Mouse (Mus musculus) forebrain, embryonic 11.5 days (tissue): ENCODE results near the gene Col18a1. TPM values are rescaled to one million over a fixed set of nuclear protein-coding genes. Genes with fewer than 3 reads are reported as not detected.

Experiments used
- ATAC-seq: fragments of 200-750 bp; cut with Nextera tagmentation; replicated peaks from 2 replicates; pipeline ENCODE4 v1.8.0; 2017; ENCODE audit warnings: moderate TSS enrichment; ENCODE audit not compliant: low FRiP score
- DNase-seq: peaks from one replicate; pipeline ENCODE4 v3.0.0-alpha.2; 2017; ENCODE audit warnings: low spot score
- H3K27ac ChIP-seq: fragments of 300-500 bp; sonication (generic); 2 replicates; pipeline ENCODE4 v1.5.1; 2014; ENCODE audit warnings: low read depth, low read length
- H3K27me3 ChIP-seq: fragments of 300-500 bp; sonication (generic); 2 replicates; pipeline ENCODE4 v1.6.1; 2014; ENCODE audit warnings: mild to moderate bottlenecking, low read length, mixed read lengths; ENCODE audit not compliant: control insufficient read depth, insufficient read depth
- H3K36me3 ChIP-seq: fragments of 300-500 bp; sonication (generic); 2 replicates; pipeline ENCODE4 v1.6.1; 2014; ENCODE audit warnings: mild to moderate bottlenecking, low read length, moderate library complexity, mixed read lengths; ENCODE audit not compliant: control insufficient read depth, insufficient read depth
- H3K4me1 ChIP-seq: fragments of 300-500 bp; sonication (generic); replicated peaks from 2 replicates; pipeline ENCODE4 v1.6.1; 2014; ENCODE audit warnings: low read length, mixed read lengths; ENCODE audit not compliant: control insufficient read depth, insufficient read depth
- H3K4me2 ChIP-seq: fragments of 300-500 bp; sonication (generic); 2 replicates; pipeline ENCODE4 v1.6.1; 2014; ENCODE audit warnings: low read depth, mild to moderate bottlenecking, low read length, moderate library complexity, mixed read lengths; ENCODE audit not compliant: severe bottlenecking
- H3K4me3 ChIP-seq: fragments of 300-500 bp; sonication (generic); 2 replicates; pipeline ENCODE4 v1.5.1; 2014; ENCODE audit warnings: low read depth, low read length
- H3K9ac ChIP-seq: fragments of 300-500 bp; sonication (generic); 2 replicates; pipeline ENCODE4 v1.6.1; 2014; ENCODE audit warnings: low read length
- H3K9me3 ChIP-seq: fragments of 300-500 bp; sonication (generic); 2 replicates; pipeline ENCODE4 v1.6.1; 2016; ENCODE audit warnings: low read length, mixed read lengths; ENCODE audit not compliant: control insufficient read depth
- WGBS: fragments of 180-500 bp; shearing (Covaris S2); extraction: QIAGEN DNeasy Blood & Tissue Kit; methylation state at CpG from one replicate; pipeline ENCODE4 v1.1.7; 2014; 5-methylcytosine and 5-hydroxymethylcytosine counted together
- polyA plus RNA-seq: library from polyadenylated mRNA; unstranded; fragments of >200 nt; fragmentation: Nextera tagmentation; extraction: Ambion mirVana; gene quantifications from 2 replicates; pipeline ENCODE4 v1.2.1, GENCODE M21; 2014

The Col18a1 gene
- polyA plus RNA-seq, 1 experiment from 2014 or later, result 86.7 TPM

GRCm38 (mm10) chr10:77064659-77065058 lies 101.7 kb downstream of the Col18a1 start:
- no peak overlapping the region for H3K4me2 ChIP-seq
- H3K36me3 ChIP-seq, result peaks cover 3% of the 10 kb centered on the region; the same call in 1 of the 2 replicates
- no peaks in the 10 kb centered on the region for H3K9me3 ChIP-seq
- H3K27me3 ChIP-seq, result no peaks in the 10 kb centered on the region
- H3K4me3 ChIP-seq, result no peak overlapping the region
- H3K27ac ChIP-seq, result no peak overlapping the region
- ATAC-seq, result no peak
- no peaks in the 10 kb centered on the region for H3K4me1 ChIP-seq
- DNase-seq, result no peak
- no peak overlapping the region for H3K9ac ChIP-seq

DNA sequence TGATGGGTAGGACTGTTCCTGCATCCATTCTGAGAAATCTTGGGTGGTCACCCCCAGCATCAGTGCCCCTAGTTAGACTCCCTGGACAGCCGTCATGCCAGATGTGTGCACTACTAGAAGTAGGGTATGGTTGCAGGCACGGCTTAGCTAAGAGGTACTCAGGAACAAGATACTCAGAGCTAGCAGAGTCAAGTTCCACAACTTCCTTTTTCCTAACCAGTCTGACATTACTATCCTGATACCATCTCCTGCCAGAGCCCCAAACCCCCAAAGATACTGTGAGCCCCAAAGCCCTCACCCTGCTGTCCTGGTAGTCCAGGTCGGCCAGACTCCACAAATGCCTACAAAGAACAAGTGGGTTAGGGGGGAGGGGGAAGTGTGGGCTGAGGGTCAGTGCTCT lies 102.1 kb downstream of the Col18a1 start:
- Histone ChIP-seq H3K9ac (no peak overlapping the region), H3K4me1 (no peaks in the 10 kb centered on the region), H3K36me3 (peaks cover 3% of the 10 kb centered on the region; the same call in 1 of the 2 replicates), H3K27me3 (no peaks in the 10 kb centered on the region), H3K27ac (no peak overlapping the region), H3K4me2 (no peak overlapping the region), H3K9me3 (no peaks in the 10 kb centered on the region), H3K4me3 (no peak overlapping the region)
- DNase-seq (no peak), ATAC-seq (no peak)
- WGBS, result 92% methylated on average over 3 of the region's 3 CpGs

DNA sequence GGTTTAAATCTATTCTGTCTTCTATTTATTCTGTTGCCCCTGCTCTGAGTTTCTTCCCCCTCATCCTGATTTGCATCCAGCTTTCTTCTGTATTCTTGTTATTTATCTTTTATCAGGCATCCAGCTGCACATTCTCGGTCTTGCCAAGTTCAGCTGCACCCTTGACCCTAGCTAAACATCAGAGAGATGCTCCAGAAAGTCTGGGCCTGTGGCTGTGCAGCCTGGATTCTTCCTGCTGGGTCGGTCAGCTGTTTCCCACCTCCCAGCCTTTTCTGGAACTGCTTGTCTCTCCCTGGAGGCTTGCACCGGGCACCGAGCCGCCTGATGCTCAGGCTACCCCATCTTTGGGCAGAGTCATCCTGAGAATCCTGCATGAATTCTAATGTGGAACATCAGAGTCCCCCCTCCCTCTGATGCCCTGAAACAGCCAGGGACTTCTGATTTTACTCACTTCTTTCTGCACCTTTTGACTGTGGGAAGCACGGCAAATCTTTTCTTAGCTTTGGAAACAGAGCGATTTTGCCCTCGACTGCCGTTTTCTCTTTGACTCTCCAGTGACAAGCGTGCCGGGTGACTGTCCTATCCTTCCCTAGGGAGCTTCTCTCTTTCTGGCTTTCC lies 103.8 kb downstream of the Col18a1 start:
- H3K27ac ChIP-seq, result no peak overlapping the region
- no peak overlapping the region for H3K4me2 ChIP-seq
- H3K9me3 ChIP-seq, result no peaks in the 10 kb centered on the region
- no peaks in the 10 kb centered on the region for H3K4me1 ChIP-seq
- H3K36me3 ChIP-seq, result peaks cover 3% of the 10 kb centered on the region; the same call in 1 of the 2 replicates
- H3K27me3 ChIP-seq, result no peaks in the 10 kb centered on the region
- H3K9ac ChIP-seq, result no peak overlapping the region
- 92% methylated on average over 11 of the region's 11 CpGs for WGBS
- DNase-seq (no peak), ATAC-seq (no peak)
- no peak overlapping the region for H3K4me3 ChIP-seq

DNA sequence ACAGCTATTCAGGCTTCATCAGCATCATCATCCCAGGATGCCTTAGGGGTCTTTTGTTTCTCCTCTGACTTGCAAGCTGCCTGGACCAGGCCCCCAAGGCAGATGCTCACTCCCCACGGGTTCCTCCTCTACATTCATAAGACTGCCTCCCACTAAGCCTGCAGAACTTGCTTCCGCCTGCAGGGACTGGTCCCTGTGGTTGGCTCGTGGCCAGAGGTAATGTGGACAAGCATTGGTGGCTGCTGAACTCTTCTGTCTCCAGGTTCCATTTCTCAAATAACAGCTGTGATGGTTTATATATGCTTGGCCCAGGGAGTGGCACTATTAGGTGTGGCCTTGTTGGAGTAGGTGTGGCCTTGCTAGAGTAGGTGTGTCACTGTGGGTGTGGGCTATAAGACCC lies 104.9 kb downstream of the Col18a1 start:
- peaks cover 3% of the 10 kb centered on the region; the same call in 1 of the 2 replicates for H3K36me3 ChIP-seq
- 83% methylated on average over 3 of the region's 3 CpGs for WGBS
- no peaks in the 10 kb centered on the region for H3K9me3 ChIP-seq
- no peak overlapping the region for H3K9ac ChIP-seq
- H3K4me1 ChIP-seq, result no peaks in the 10 kb centered on the region
- no peaks in the 10 kb centered on the region for H3K27me3 ChIP-seq
- H3K4me3 ChIP-seq, result no peak overlapping the region
- ATAC-seq (no peak), DNase-seq (no peak)
- no peak overlapping the region for H3K27ac ChIP-seq
- H3K4me2 ChIP-seq, result no peak overlapping the region

GRCm38 (mm10) chr10:77056768-77057167 lies 109.6 kb downstream of the Col18a1 start:
- WGBS, result 88% methylated on average over 10 of the region's 10 CpGs
- DNase-seq (no peak), ATAC-seq (no peak)
- no peaks in the 10 kb centered on the region for H3K36me3 ChIP-seq
- H3K4me3 ChIP-seq, result no peak overlapping the region
- H3K9me3 ChIP-seq, result no peaks in the 10 kb centered on the region
- no peak overlapping the region for H3K27ac ChIP-seq
- H3K27me3 ChIP-seq, result no peaks in the 10 kb centered on the region
- no peak overlapping the region for H3K9ac ChIP-seq
- H3K4me2 ChIP-seq, result no peak overlapping the region
- H3K4me1 ChIP-seq, result no peaks in the 10 kb centered on the region

GRCm38 (mm10) chr10:77048606-77049005 lies 117.7 kb downstream of the Col18a1 start:
- Histone ChIP-seq H3K27me3 (no peaks in the 10 kb centered on the region), H3K4me2 (no peak overlapping the region), H3K27ac (no peak overlapping the region), H3K4me1 (no peaks in the 10 kb centered on the region), H3K4me3 (no peak overlapping the region), H3K9me3 (no peaks in the 10 kb centered on the region), H3K9ac (no peak overlapping the region), H3K36me3 (peaks cover 5% of the 10 kb centered on the region; the same call in 1 of the 2 replicates)
- ATAC-seq, result no peak
- DNase-seq, result no peak
- 93% methylated on average over 3 of the region's 3 CpGs for WGBS

- H3K9me3 ChIP-seq, result no peaks in the 10 kb centered on the region
- ATAC-seq, result no peak
- 88% methylated on average over 4 of the region's 4 CpGs for WGBS
- H3K36me3 ChIP-seq, result peaks cover 5% of the 10 kb centered on the region; the same call in 1 of the 2 replicates
- no peak overlapping the region for H3K4me3 ChIP-seq
- no peak for DNase-seq
- no peak overlapping the region for H3K4me2 ChIP-seq
- no peaks in the 10 kb centered on the region for H3K4me1 ChIP-seq
- no peak overlapping the region for H3K9ac ChIP-seq
- H3K27me3 ChIP-seq, result no peaks in the 10 kb centered on the region
- no peak overlapping the region for H3K27ac ChIP-seq
Observed at GRCm38 (mm10) chr10:77048196-77048595, 118.2 kb downstream of the Col18a1 start.

DNA sequence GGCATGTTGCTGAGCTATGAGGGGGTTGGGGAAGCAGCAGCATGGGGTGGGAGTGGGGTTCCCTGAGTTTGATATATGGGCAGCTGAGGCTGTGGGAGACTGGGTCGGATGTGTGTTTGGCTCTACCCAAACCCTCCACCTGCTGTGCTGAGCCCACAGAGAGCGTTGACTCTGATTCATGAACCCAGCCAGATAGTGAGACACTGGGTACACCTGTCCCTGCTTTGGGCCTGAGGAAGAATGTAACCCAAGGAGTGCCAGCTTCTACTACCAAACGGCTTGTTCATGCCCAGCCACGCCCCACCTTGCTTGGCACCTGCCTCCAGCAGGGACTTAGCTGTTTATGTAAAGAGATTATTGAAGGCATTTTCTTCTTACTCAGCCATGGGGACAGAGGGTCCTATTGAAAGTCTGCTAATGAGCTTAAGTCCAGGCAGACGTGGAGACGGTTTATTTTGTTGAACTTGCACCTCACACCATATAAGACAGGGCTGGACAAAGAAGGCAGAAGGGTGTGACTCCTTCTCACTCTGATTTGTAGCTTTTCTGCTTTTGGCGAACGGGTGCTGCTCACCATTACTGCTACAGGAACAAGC lies 127.7 kb downstream of the Col18a1 start:
- 72% methylated on average over 8 of the region's 8 CpGs for WGBS
- ATAC-seq, result no peak

DNA sequence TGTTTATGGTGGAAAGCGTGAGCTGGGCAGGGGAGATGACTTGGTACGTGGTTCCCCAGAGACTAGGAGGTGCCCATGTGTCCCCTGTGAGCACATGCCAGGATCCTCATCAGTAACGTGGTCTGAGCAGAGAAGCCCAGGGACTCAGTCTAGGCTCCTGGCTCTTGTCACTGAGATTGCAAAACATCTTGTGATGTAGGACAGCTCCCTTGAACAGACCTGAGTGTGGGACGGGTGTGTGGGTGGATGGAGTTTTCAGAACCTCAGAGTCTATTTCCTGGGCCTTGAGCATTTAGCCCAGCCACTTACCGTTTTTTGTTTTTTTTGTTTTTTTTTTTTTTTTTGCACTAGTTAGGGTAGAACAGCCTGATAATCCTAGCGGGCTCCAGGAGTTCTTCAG lies 130.9 kb downstream of the Col18a1 start:
- no peaks in the 10 kb centered on the region for H3K27me3 ChIP-seq
- WGBS, result 84% methylated on average over 6 of the region's 6 CpGs
- no peak overlapping the region for H3K27ac ChIP-seq
- peaks cover 3% of the 10 kb centered on the region; the same call in 1 of the 2 replicates for H3K4me1 ChIP-seq
- H3K4me3 ChIP-seq, result no peak overlapping the region
- no peak overlapping the region for H3K4me2 ChIP-seq
- H3K9ac ChIP-seq, result no peak overlapping the region
- no peak for DNase-seq
- H3K36me3 ChIP-seq, result no peaks in the 10 kb centered on the region; the same call in 1 of the 2 replicates
- H3K9me3 ChIP-seq, result no peaks in the 10 kb centered on the region
- no peak for ATAC-seq

More for the DNA sequence above, 127.7 kb downstream of the Col18a1 start:
- no peak overlapping the region for H3K27ac ChIP-seq
- H3K27me3 ChIP-seq, result no peaks in the 10 kb centered on the region
- no peak for DNase-seq
- no peak overlapping the region for H3K9ac ChIP-seq
- H3K4me2 ChIP-seq, result no peak overlapping the region
- H3K36me3 ChIP-seq, result peaks cover 2% of the 10 kb centered on the region; the same call in 1 of the 2 replicates
- no peaks in the 10 kb centered on the region for H3K9me3 ChIP-seq
- peaks cover 3% of the 10 kb centered on the region; the same call in 1 of the 2 replicates for H3K4me1 ChIP-seq
- H3K4me3 ChIP-seq, result no peak overlapping the region
